Mouse (Mus musculus) subcutaneous adipose tissue, adult 2 months (tissue): ENCODE results near the gene Tbl1xr1. TPM values are rescaled to one million over a fixed set of nuclear protein-coding genes. Genes with fewer than 3 reads are reported as not detected.

ENCODE experiments used
- polyA plus RNA-seq: library from polyadenylated mRNA; depleted of rRNA; stranded (reverse); fragments of >200 nt; gene quantifications from 2 replicates; pipeline ENCODE4 v1.2.3, GENCODE M21; 2012; ENCODE audit warnings: low replicate concordance; rRNA removed

Tbl1xr1 gene
- polyA plus RNA-seq, result 20.1 and 35.3 TPM in 2 replicates

DNA sequence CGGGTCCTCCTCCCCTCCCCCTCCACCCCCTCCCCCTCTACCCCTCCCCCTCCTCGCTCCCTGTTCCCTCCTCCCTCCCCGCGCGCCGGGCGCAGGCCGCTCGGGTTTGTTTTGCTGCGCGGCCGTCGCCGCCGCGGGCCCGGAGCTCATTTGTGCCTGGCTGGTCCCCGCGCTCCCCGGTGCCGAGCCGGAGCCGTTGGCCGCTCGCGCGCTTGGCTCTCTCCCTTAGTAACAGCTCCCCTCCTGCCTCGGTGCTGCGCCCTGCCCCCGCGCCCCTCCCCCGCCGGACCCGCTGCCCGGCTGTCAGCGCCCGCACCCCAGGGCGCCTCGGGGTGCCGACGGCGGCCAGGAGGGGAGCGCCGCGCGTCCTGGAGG is at the start of gene Tbl1xr1:
Gene Tbl1xr1, plus strand, starts transcription at position 92 of the 375 bp plus-strand sequence.

